In genomic region chr16:95466548-95466947, GRCm38 (mm10) we compare ENCODE assay signal across 10 mouse cellular contexts.
A peak's percentile ranks its signal among the peaks of the same experiment; 100 is the strongest.
DNase-seq lines count a peak whose midpoint lies in the region; ATAC-seq lines count a peak whose summit lies in the region.
"Had no signal": no experiment of that assay in that cellular context is flagged by ENCODE, and none has a peak within 500 bp of the region (broad histone marks: within the 10 kb centered on the region; RNA-seq: fewer than 3 reads in every experiment).

No protein-coding gene starts in this region.

- ATAC-seq in embryonic facial prominence, embryonic 14.5 days (ENCODE audit: low read depth), result peak; percentile 60; the same call in 1 of the 2 replicates
- ATAC-seq: forebrain, embryonic 15.5 days had no signal

- DNase-seq in layer of hippocampus, adult 11-12 months (ENCODE audit: low spot score), result peak; percentile 16
- DNase-seq in layer of hippocampus, postnatal 36 days, result no peak
- DNase-seq in 416B (ENCODE audit: low read depth) (peak; percentile 34), ES-CJ7 (ENCODE audit: low read depth, low spot score) (peak; percentile 32)
- DNase-seq in embryonic facial prominence, embryonic 14.5 days (ENCODE audit: low spot score), result peak; percentile 71
- DNase-seq in testis, postnatal 14 days (ENCODE audit: low spot score), result no peak
- DNase-seq in heart, adult 9 months (ENCODE audit: low spot score in 2 of 2), result no peak
- DNase-seq in cerebellum, adult 9-11 months, result no peak
- DNase-seq: thymus, adult 2 months had no signal

- H3K4me2 ChIP-seq in embryonic facial prominence, embryonic 14.5 days (ENCODE audit: low read depth, low read length), result no peak overlapping the region
- H3K4me2 ChIP-seq: forebrain, embryonic 15.5 days had no signal

- WGBS in embryonic facial prominence, embryonic 14.5 days, result 82% methylated on average over 1 of the region's 1 CpGs

- no peaks in the 10 kb centered on the region for H3K9me3 ChIP-seq in embryonic facial prominence, embryonic 14.5 days (ENCODE audit: control insufficient read depth, low read length)
- H3K9me3 ChIP-seq: forebrain, embryonic 15.5 days had no signal

- H3K9ac ChIP-seq in embryonic facial prominence, embryonic 14.5 days (ENCODE audit: low read depth, low read length), result no peak overlapping the region
- H3K9ac ChIP-seq: forebrain, embryonic 15.5 days had no signal

- H3K4me1 ChIP-seq in embryonic facial prominence, embryonic 14.5 days (ENCODE audit: control insufficient read depth, insufficient read depth, low read length), result peaks cover 9% of the 10 kb centered on the region
- H3K4me1 ChIP-seq: forebrain, embryonic 15.5 days had no signal

- no peaks in the 10 kb centered on the region for H3K36me3 ChIP-seq in embryonic facial prominence, embryonic 14.5 days (ENCODE audit: control insufficient read depth, insufficient read depth, low read length)
- H3K36me3 ChIP-seq: forebrain, embryonic 15.5 days had no signal

- no peak overlapping the region for H3K4me3 ChIP-seq in embryonic facial prominence, embryonic 14.5 days (ENCODE audit: low read depth, low read length)
- H3K4me3 ChIP-seq: forebrain, embryonic 15.5 days had no signal

- no peaks in the 10 kb centered on the region for H3K27me3 ChIP-seq in embryonic facial prominence, embryonic 14.5 days (replicated peaks; ENCODE audit: control insufficient read depth, insufficient read depth, low read length)
- H3K27me3 ChIP-seq: forebrain, embryonic 15.5 days had no signal

- no peak overlapping the region for H3K27ac ChIP-seq in embryonic facial prominence, embryonic 14.5 days (replicated peaks; ENCODE audit: low read depth, low read length)
- H3K27ac ChIP-seq: forebrain, embryonic 15.5 days had no signal

Comparison
In these comparisons a context has a peak if more than half of its experiments do, and no peak if none do; other contexts are left out.
1. DNase-seq: peak in layer of hippocampus, adult 11-12 months (single experiment), 416B (single experiment), ES-CJ7 (single experiment) and embryonic facial prominence, embryonic 14.5 days (single experiment); none in layer of hippocampus, postnatal 36 days (0 of 2), testis, postnatal 14 days (single experiment), heart, adult 9 months (0 of 2) and cerebellum, adult 9-11 months (single experiment).